Comparison of ENCODE assay signal across 26 mouse cellular contexts in the genomic region with DNA sequence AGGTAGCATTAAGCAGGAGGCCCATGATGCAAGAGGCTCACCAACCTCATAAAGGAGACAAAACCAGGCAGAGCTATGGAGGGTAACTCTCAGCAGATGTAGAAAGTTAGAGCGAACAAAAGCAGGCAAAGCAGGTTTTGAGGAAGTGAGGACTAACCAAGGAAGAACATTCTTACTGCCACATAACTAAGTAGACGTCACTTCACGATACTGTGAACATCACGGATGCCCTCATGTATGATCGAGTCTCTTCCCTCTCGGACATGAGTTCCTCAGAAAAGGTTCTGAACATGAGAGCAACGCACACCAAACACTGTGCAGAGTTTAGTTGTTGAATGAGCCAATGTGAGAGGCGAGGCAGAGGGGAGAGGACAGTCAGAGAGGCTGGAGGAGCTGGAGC.
DNase-seq lines count a peak whose midpoint lies in the region; ATAC-seq lines count a peak whose summit lies in the region.
"Had no signal": no experiment of that assay in that cellular context is flagged by ENCODE, and none has a peak within 500 bp of the region (broad histone marks: within the 10 kb centered on the region; RNA-seq: fewer than 3 reads in every experiment).

No protein-coding gene starts in this region.

- no peak for ATAC-seq in midbrain, embryonic 11.5 days (ENCODE audit: low FRiP score)
- ATAC-seq in midbrain, embryonic 16.5 days = no peak
- peak; percentile 56 for ATAC-seq in granulocyte monocyte progenitor cell, adult 5-6 weeks (replicated peaks; ENCODE audit: poor library complexity, severe bottlenecking)
- ATAC-seq in megakaryocyte progenitor cell, adult 5-6 weeks (replicated peaks; ENCODE audit: poor library complexity) = peak; percentile 21
- no peak for ATAC-seq in monocyte, adult 5-6 weeks (replicated peaks; ENCODE audit: insufficient number of reproducible peaks, low FRiP score, low TSS enrichment, poor library complexity, severe bottlenecking)
- ATAC-seq: activated CD4-positive, CD25-positive, alpha-beta regulatory T cell, adult 4 months; forebrain, embryonic 14.5 days; forebrain, embryonic 16.5 days; Patski had no signal

- H3K27ac ChIP-seq in midbrain, embryonic 11.5 days (ENCODE audit: low read depth, low read length) = no peak overlapping the region
- H3K27ac ChIP-seq in midbrain, embryonic 16.5 days (ENCODE audit: low read length) = no peak overlapping the region
- H3K27ac ChIP-seq: embryonic facial prominence, embryonic 13.5 days; embryonic facial prominence, embryonic 15.5 days; forebrain, embryonic 10.5 days; forebrain, embryonic 12.5 days had no signal

- H3K4me2 ChIP-seq in midbrain, embryonic 11.5 days = no peak overlapping the region
- no peak overlapping the region for H3K4me2 ChIP-seq in midbrain, embryonic 16.5 days (ENCODE audit: low read length)
- H3K4me2 ChIP-seq: embryonic facial prominence, embryonic 13.5 days; embryonic facial prominence, embryonic 15.5 days; forebrain, embryonic 12.5 days had no signal

- H3K4me1 ChIP-seq in midbrain, embryonic 11.5 days (ENCODE audit: control insufficient read depth, insufficient read depth, low read length) = no peaks in the 10 kb centered on the region
- 0 out of 2 replicates have a peak, but pooled peaks cover 3% of the 10 kb centered on the region for H3K4me1 ChIP-seq in midbrain, embryonic 16.5 days (ENCODE audit: control insufficient read depth, insufficient read depth, low read length)

- peak; percentile 44 for DNase-seq in midbrain, embryonic 11.5 days (ENCODE audit: low spot score, missing footprints)
- DNase-seq in embryo, embryonic 10.5 days (ENCODE audit: low spot score) = no peak
- no peak for DNase-seq in kidney, postnatal 14 days
- DNase-seq: adrenal gland, adult 8-10 months; adrenal gland, postnatal 14 days; adrenal gland, postnatal 36 days; cerebellum, adult 11-12 months; cerebellum, adult 2 months; cerebellum, adult 9-10 months; cerebellum, postnatal 10 days; cerebellum, postnatal 25 days; embryo, embryonic 11 days had no signal

- no peaks in the 10 kb centered on the region for H3K27me3 ChIP-seq in midbrain, embryonic 11.5 days (ENCODE audit: control insufficient read depth, insufficient read depth, low read length)
- H3K27me3 ChIP-seq in midbrain, embryonic 16.5 days (ENCODE audit: control insufficient read depth, insufficient read depth, low read depth, low read length) = no peaks in the 10 kb centered on the region
- H3K27me3 ChIP-seq: embryonic facial prominence, embryonic 13.5 days; embryonic facial prominence, embryonic 15.5 days; forebrain, embryonic 12.5 days; Patski had no signal

- H3K4me3 ChIP-seq in midbrain, embryonic 11.5 days (ENCODE audit: low read depth, low read length) = no peak overlapping the region
- no peak overlapping the region for H3K4me3 ChIP-seq in midbrain, embryonic 16.5 days (ENCODE audit: low read depth, low read length)
- H3K4me3 ChIP-seq: embryonic facial prominence, embryonic 13.5 days; embryonic facial prominence, embryonic 15.5 days; erythroblast, embryonic 14.5 days; forebrain, embryonic 10.5 days; forebrain, embryonic 12.5 days had no signal

- peaks cover 2% of the 10 kb centered on the region; the same call in 1 of the 2 replicates for H3K9me3 ChIP-seq in midbrain, embryonic 11.5 days (ENCODE audit: control insufficient read depth, low read length)
- H3K9me3 ChIP-seq in midbrain, embryonic 16.5 days (replicated peaks; ENCODE audit: control insufficient read depth, low read length, poor library complexity, severe bottlenecking) = peaks cover 5% of the 10 kb centered on the region; the same call in 1 of the 2 replicates
- H3K9me3 ChIP-seq: embryonic facial prominence, embryonic 15.5 days; G1E had no signal

- no peaks in the 10 kb centered on the region for H3K36me3 ChIP-seq in midbrain, embryonic 11.5 days (ENCODE audit: control insufficient read depth, insufficient read depth, low read length)
- H3K36me3 ChIP-seq in midbrain, embryonic 16.5 days (ENCODE audit: control insufficient read depth, insufficient read depth, low read length) = no peaks in the 10 kb centered on the region
- H3K36me3 ChIP-seq: embryonic facial prominence, embryonic 13.5 days; embryonic facial prominence, embryonic 15.5 days; forebrain, embryonic 10.5 days; forebrain, embryonic 12.5 days; G1E had no signal

- WGBS in midbrain, embryonic 11.5 days = 88% methylated on average over 8 of the region's 8 CpGs
- WGBS in midbrain, embryonic 16.5 days = 93% methylated on average over 8 of the region's 8 CpGs

- no peak overlapping the region for H3K9ac ChIP-seq in midbrain, embryonic 11.5 days (ENCODE audit: low read length)
- no peak overlapping the region for H3K9ac ChIP-seq in midbrain, embryonic 16.5 days (ENCODE audit: low read depth, low read length)
- H3K9ac ChIP-seq: embryonic facial prominence, embryonic 13.5 days; embryonic facial prominence, embryonic 15.5 days; forebrain, embryonic 12.5 days had no signal

Comparison
In these comparisons a context has a peak if more than half of its experiments do, and no peak if none do; other contexts are left out.
1. ATAC-seq: peak in granulocyte monocyte progenitor cell, adult 5-6 weeks (single experiment) and megakaryocyte progenitor cell, adult 5-6 weeks (single experiment); none in midbrain, embryonic 11.5 days (single experiment), midbrain, embryonic 16.5 days (single experiment) and monocyte, adult 5-6 weeks (single experiment).